Mouse (Mus musculus): ENCODE measurements around the gene Gsg1. TPM values are rescaled to one million over a fixed set of nuclear protein-coding genes. Genes with fewer than 3 reads are reported as not detected.

The Gsg1 gene
- polyA plus RNA-seq, 1 experiment from 2014 or later = 7.7 TPM

DNA sequence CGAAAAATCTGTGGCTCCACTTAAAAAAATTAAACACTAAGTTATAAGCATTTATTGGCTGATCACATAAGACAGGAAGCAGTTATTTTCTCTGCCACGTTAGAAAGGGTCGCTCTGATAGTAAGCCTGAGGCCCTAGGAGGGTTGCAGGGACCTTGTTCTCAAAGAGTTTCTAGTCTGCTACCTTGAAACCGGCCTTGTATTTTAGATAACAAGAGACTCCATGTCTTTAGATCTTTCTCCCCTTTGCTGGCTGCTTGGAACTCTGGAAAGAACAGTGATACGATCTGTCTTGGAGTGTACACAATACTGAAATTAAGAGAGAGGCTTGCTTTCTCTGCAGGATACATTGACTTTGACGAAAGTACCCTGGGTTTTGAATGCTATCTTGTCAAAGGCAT lies 55.4 kb downstream of the Gsg1 start:
- DNase-seq (no peak), ATAC-seq (ENCODE audit: insufficient read depth) (no peak)
- Histone ChIP-seq H3K9me3 (ENCODE audit: low read depth, low read length) (no peaks in the 10 kb centered on the region), H3K4me3 (ENCODE audit: low read depth, low read length) (peak overlapping the region; percentile 86), H3K9ac (peak overlapping the region; percentile 77), H3K36me3 (ENCODE audit: insufficient read depth) (no peaks in the 10 kb centered on the region), H3K4me2 (peak overlapping the region; percentile 89), H3K27ac (ENCODE audit: low read depth) (0 out of 2 replicates have a peak overlapping the region, but pooled peaks have one; percentile 73), H3K4me1 (ENCODE audit: insufficient read depth) (0 out of 2 replicates have a peak, but pooled peaks cover 2% of the 10 kb centered on the region), H3K27me3 (ENCODE audit: insufficient read depth, low read length) (no peaks in the 10 kb centered on the region)
- no peak for TF ChIP-seq CTCF (IDR thresholded peaks at IDR 0.05; ENCODE audit: low read depth)
- 34% methylated on average over 6 of the region's 6 CpGs for WGBS

- peak; percentile 52 for TF ChIP-seq CTCF (IDR thresholded peaks at IDR 0.05; ENCODE audit: low read depth)
- ATAC-seq (ENCODE audit: insufficient read depth) (peak; percentile 91), DNase-seq (peak; percentile 86)
- WGBS = under 1% methylated on average over 52 of the region's 52 CpGs
- Histone ChIP-seq H3K27ac (ENCODE audit: low read depth) (peak within 1 kb of the TSS; percentile 73), H3K9me3 (ENCODE audit: low read depth, low read length) (no peaks in the 10 kb centered on the region), H3K4me1 (ENCODE audit: insufficient read depth) (0 out of 2 replicates have a peak, but pooled peaks cover 2% of the 10 kb centered on the region), H3K4me2 (peak within 1 kb of the TSS; percentile 89), H3K27me3 (ENCODE audit: insufficient read depth, low read length) (no peaks in the 10 kb centered on the region), H3K36me3 (ENCODE audit: insufficient read depth) (no peaks in the 10 kb centered on the region), H3K9ac (peak within 1 kb of the TSS; percentile 77), H3K4me3 (ENCODE audit: low read depth, low read length) (peak within 1 kb of the TSS; percentile 86)
These were observed 56.1 kb downstream of the Gsg1 start, which contains the start of the genes Fam234b and Hebp1 for GRCm38 (mm10) chr6:135197921-135198532. Gene Fam234b, plus strand, starts transcription at chr6:135197977. Gene Hebp1, minus strand, starts transcription at chr6:135198022.

DNA sequence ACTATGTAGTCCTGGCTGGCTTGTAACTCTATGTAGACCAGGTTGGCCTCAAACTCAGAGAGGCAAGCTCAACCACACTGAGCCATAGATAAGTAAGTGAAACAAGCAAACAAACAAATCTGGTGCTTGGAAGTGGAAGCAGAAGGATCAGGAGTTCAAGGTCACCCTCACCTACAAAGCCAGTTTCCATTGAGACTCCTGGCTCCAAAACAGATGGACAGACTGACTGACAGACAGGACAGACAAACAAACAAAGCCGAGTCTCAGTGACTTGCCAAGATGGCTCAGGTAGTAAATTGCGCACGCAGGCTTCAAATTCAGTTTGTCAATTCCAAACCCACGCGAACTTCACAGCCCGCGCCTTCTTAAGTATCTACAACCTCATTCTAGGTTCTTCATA lies 56.7 kb downstream of the Gsg1 start:
- no peak for TF ChIP-seq CTCF (IDR thresholded peaks at IDR 0.05; ENCODE audit: low read depth)
- Histone ChIP-seq H3K9me3 (ENCODE audit: low read depth, low read length) (no peaks in the 10 kb centered on the region), H3K9ac (peak overlapping the region; percentile 77), H3K4me3 (ENCODE audit: low read depth, low read length) (peak overlapping the region; percentile 86), H3K4me2 (peak overlapping the region; percentile 89), H3K27me3 (ENCODE audit: insufficient read depth, low read length) (no peaks in the 10 kb centered on the region), H3K36me3 (ENCODE audit: insufficient read depth) (no peaks in the 10 kb centered on the region), H3K27ac (ENCODE audit: low read depth) (peak overlapping the region; percentile 73; the same call in 1 of the 2 replicates), H3K4me1 (ENCODE audit: insufficient read depth) (0 out of 2 replicates have a peak, but pooled peaks cover 2% of the 10 kb centered on the region)
- ATAC-seq (ENCODE audit: insufficient read depth) (no peak), DNase-seq (no peak)
- 17% methylated on average over 7 of the region's 7 CpGs for WGBS

- DNase-seq (no peak), ATAC-seq (ENCODE audit: insufficient read depth) (no peak)
- 0 out of 2 replicates have a peak overlapping the region, but pooled peaks have one; percentile 86 for H3K4me3 ChIP-seq (ENCODE audit: low read depth, low read length)
- H3K27me3 ChIP-seq (ENCODE audit: insufficient read depth, low read length) = no peaks in the 10 kb centered on the region
- H3K36me3 ChIP-seq (ENCODE audit: insufficient read depth) = no peaks in the 10 kb centered on the region
- H3K4me1 ChIP-seq (ENCODE audit: insufficient read depth) = 0 out of 2 replicates have a peak, but pooled peaks cover 2% of the 10 kb centered on the region
- H3K4me2 ChIP-seq = peak overlapping the region; percentile 89; the same call in 1 of the 2 replicates
- 38% methylated on average over 8 of the region's 8 CpGs for WGBS
- TF ChIP-seq CTCF (IDR thresholded peaks at IDR 0.05; ENCODE audit: low read depth) = no peak
- no peaks in the 10 kb centered on the region for H3K9me3 ChIP-seq (ENCODE audit: low read depth, low read length)
- H3K9ac ChIP-seq = no peak overlapping the region
- H3K27ac ChIP-seq (ENCODE audit: low read depth) = no peak overlapping the region; the same call in 1 of the 2 replicates
These were observed 57.4 kb downstream of the Gsg1 start for GRCm38 (mm10) chr6:135196707-135197106.

- Histone ChIP-seq H3K9me3 (ENCODE audit: low read depth, low read length) (no peaks in the 10 kb centered on the region), H3K36me3 (ENCODE audit: insufficient read depth) (no peaks in the 10 kb centered on the region), H3K4me2 (no peak overlapping the region), H3K9ac (no peak overlapping the region), H3K4me1 (ENCODE audit: insufficient read depth) (0 out of 2 replicates have a peak, but pooled peaks cover 2% of the 10 kb centered on the region), H3K27ac (ENCODE audit: low read depth) (no peak overlapping the region), H3K27me3 (ENCODE audit: insufficient read depth, low read length) (no peaks in the 10 kb centered on the region), H3K4me3 (ENCODE audit: low read depth, low read length) (no peak overlapping the region)
- ATAC-seq (ENCODE audit: insufficient read depth) (no peak), DNase-seq (no peak)
- WGBS = 63% methylated on average over 4 of the region's 4 CpGs
- TF ChIP-seq CTCF (IDR thresholded peaks at IDR 0.05; ENCODE audit: low read depth) = no peak
These were observed 59.2 kb downstream of the Gsg1 start for GRCm38 (mm10) chr6:135194907-135195306.

DNA sequence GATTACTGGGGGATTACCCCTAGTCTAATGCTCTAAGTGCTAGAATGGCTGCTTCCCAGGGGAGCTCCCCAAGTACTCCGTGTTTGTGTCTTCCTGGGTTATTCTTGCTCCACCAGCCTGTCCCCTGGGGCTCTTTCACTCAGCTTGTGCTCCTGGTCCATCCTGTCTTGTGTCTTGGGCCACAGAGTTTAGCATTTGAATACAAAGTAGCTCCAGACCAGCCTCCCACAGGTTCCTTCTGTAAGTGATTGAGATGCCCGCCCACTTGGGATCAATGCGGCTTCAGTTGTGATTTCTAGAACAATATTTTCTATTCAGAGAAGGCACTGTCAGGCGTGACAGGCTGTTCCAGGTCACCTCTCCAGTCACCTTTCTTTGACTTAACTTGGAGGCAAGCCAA lies 60.4 kb downstream of the Gsg1 start:
- TF ChIP-seq CTCF (IDR thresholded peaks at IDR 0.05; ENCODE audit: low read depth) = no peak
- H3K4me1 ChIP-seq (ENCODE audit: insufficient read depth) = 0 out of 2 replicates have a peak, but pooled peaks cover 2% of the 10 kb centered on the region
- H3K9me3 ChIP-seq (ENCODE audit: low read depth, low read length) = no peaks in the 10 kb centered on the region
- H3K27ac ChIP-seq (ENCODE audit: low read depth) = no peak overlapping the region
- no peak overlapping the region for H3K4me2 ChIP-seq
- ATAC-seq (ENCODE audit: insufficient read depth) (no peak), DNase-seq (no peak)
- 47% methylated on average over 4 of the region's 4 CpGs for WGBS
- H3K27me3 ChIP-seq (ENCODE audit: insufficient read depth, low read length) = no peaks in the 10 kb centered on the region
- no peak overlapping the region for H3K4me3 ChIP-seq (ENCODE audit: low read depth, low read length)
- H3K9ac ChIP-seq = no peak overlapping the region
- no peaks in the 10 kb centered on the region for H3K36me3 ChIP-seq (ENCODE audit: insufficient read depth)

DNA sequence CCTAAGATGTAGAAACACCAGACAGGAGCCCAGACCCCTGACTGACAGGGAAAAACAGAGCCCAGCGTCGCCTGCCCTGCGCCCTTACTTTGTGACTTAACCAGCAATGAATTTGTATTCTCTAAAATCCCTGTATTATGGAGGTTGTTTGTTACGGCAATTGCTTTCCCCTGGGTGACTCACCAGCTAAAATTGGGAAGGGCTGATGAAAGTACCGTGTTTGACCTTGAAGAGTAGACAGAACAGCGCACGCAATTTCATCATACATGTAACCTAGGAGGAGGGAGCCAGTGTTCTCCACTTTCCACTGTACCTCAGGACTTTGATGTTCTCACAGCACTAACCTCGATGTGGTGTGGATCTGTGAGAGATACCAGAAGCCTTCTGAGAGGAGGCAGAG lies 61.2 kb downstream of the Gsg1 start:
- no peaks in the 10 kb centered on the region for H3K36me3 ChIP-seq (ENCODE audit: insufficient read depth)
- ATAC-seq (ENCODE audit: insufficient read depth) (no peak), DNase-seq (no peak)
- no peak for TF ChIP-seq CTCF (IDR thresholded peaks at IDR 0.05; ENCODE audit: low read depth)
- no peaks in the 10 kb centered on the region for H3K9me3 ChIP-seq (ENCODE audit: low read depth, low read length)
- H3K4me1 ChIP-seq (ENCODE audit: insufficient read depth) = no peaks in the 10 kb centered on the region
- 76% methylated on average over 8 of the region's 8 CpGs for WGBS
- no peak overlapping the region for H3K4me2 ChIP-seq
- H3K27me3 ChIP-seq (ENCODE audit: insufficient read depth, low read length) = no peaks in the 10 kb centered on the region
- H3K27ac ChIP-seq (ENCODE audit: low read depth) = no peak overlapping the region
- no peak overlapping the region for H3K9ac ChIP-seq
- H3K4me3 ChIP-seq (ENCODE audit: low read depth, low read length) = no peak overlapping the region
